Mouse (Mus musculus): Measurements from ENCODE around the gene Tymp. TPM values are rescaled to one million over a fixed set of nuclear protein-coding genes. Genes with fewer than 3 reads are reported as not detected.

Gene Tymp
- polyA plus RNA-seq, 1 experiment from 2014 or later: 1.5 TPM

DNA sequence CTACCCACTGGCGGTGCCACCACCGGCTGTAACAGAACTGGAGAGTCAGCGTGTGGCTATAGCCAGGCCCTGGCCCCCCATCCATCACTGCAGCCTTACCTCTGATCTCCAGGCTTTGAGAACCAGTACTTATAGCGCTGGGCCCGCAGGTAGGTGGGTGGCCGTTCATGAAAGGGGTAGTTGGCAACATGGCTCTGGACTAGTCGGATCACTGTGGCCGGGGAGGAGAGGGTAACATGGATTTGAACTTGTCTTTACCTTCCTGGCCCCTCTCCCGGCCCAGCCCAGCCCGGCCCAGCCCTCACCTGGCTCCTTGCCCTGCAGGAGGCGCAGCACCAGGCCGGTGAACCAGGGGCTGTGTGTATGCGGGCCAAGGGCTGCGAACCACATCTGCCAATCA is 24.8 kb downstream of the Tymp start:
- Histone ChIP-seq H3K4me3 (no peak overlapping the region), H3K9me3 (no peaks in the 10 kb centered on the region), H3K36me3 (peaks cover 37% of the 10 kb centered on the region), H3K27ac (no peak overlapping the region), H3K9ac (no peak overlapping the region), H3K4me1 (peaks cover 16% of the 10 kb centered on the region), H3K27me3 (no peaks in the 10 kb centered on the region), H3K4me2 (replicated peaks) (no peak overlapping the region)
- no peak for ATAC-seq (ENCODE audit: insufficient number of reproducible peaks, insufficient read depth, low FRiP score, low TSS enrichment)
- 95% methylated on average over 14 of the region's 14 CpGs for whole genome bisulfite sequencing

DNA sequence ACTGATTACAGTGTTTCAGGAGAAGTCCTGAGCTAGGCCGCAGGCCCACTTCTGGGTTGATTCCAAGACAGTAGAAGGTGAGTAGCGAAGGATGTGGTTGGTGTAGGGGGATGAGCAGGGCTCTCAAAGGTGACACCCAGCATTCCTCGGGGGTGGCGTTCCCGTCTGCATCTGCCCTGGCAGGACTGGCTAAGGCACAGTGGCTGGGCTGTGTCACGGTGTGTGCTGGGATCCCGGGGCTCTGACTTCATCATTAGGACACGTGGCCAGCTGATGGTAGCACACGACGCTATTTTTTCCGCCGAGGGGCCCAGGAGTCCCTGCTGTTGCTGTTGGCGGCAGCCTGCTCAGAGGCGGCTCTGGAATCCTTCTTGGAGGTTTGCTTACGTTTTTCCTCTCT is 25.5 kb downstream of the Tymp start:
- 90% methylated on average over 15 of the region's 15 CpGs for WGBS
- H3K27ac ChIP-seq: no peak overlapping the region
- no peaks in the 10 kb centered on the region for H3K9me3 ChIP-seq
- no peak for ATAC-seq (ENCODE audit: insufficient number of reproducible peaks, insufficient read depth, low FRiP score, low TSS enrichment)
- H3K36me3 ChIP-seq: peaks cover 37% of the 10 kb centered on the region
- no peaks in the 10 kb centered on the region for H3K27me3 ChIP-seq
- H3K4me1 ChIP-seq: peaks cover 14% of the 10 kb centered on the region
- no peak overlapping the region for H3K4me3 ChIP-seq
- H3K9ac ChIP-seq: no peak overlapping the region
- H3K4me2 ChIP-seq (replicated peaks): no peak overlapping the region

DNA sequence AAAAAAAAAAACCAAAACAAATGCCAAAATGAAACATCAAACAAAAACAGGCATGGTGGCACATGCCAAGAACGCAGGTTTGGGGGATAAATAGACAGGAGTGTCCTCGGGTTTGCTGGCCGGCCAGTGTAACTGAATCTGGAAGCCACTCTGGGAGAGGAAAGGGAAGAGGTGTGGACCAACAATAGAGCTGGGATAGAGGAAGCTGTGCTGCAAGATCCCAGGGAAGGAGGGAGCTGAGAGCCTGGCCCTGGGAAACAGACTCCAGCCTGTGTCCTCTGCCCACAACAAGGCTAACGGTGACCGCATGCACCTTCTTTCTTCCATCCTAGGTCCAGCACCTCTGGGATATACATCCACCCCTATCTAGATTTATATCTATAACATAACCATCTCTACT is 26.4 kb downstream of the Tymp start:
- H3K27ac ChIP-seq: no peak overlapping the region
- H3K27me3 ChIP-seq: no peaks in the 10 kb centered on the region
- no peak overlapping the region for H3K4me3 ChIP-seq
- no peak for ATAC-seq (ENCODE audit: insufficient number of reproducible peaks, insufficient read depth, low FRiP score, low TSS enrichment)
- no peak overlapping the region for H3K4me2 ChIP-seq (replicated peaks)
- H3K4me1 ChIP-seq: peaks cover 14% of the 10 kb centered on the region
- H3K36me3 ChIP-seq: peaks cover 37% of the 10 kb centered on the region
- H3K9ac ChIP-seq: no peak overlapping the region
- 79% methylated on average over 5 of the region's 5 CpGs for WGBS
- no peaks in the 10 kb centered on the region for H3K9me3 ChIP-seq

DNA sequence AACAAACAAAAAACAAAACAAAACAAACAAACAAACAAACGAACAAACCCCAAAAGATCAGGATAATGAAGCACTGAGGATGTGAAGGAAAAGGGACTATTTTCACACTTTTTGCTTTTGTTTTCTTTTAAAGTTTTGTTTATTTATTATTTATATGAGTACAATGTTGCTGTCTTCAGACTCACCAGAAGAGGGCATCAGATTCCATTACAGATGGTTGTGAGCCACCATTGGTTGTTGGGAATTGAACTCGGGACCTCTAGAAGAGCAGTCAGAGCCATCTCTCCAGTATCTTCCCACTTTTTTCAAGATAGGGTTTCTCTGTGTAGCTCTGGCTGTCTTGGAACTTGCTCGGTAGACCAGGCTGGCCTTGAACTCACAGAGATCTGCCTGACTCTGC is 33.5 kb downstream of the Tymp start:
- H3K4me2 ChIP-seq (replicated peaks): no peak overlapping the region
- no peaks in the 10 kb centered on the region for H3K36me3 ChIP-seq
- H3K9me3 ChIP-seq: no peaks in the 10 kb centered on the region
- no peak overlapping the region for H3K4me3 ChIP-seq
- no peak overlapping the region for H3K9ac ChIP-seq
- 87% methylated on average over 3 of the region's 3 CpGs for WGBS
- H3K4me1 ChIP-seq: no peaks in the 10 kb centered on the region
- H3K27ac ChIP-seq: no peak overlapping the region
- no peaks in the 10 kb centered on the region for H3K27me3 ChIP-seq
- ATAC-seq (ENCODE audit: insufficient number of reproducible peaks, insufficient read depth, low FRiP score, low TSS enrichment): no peak

DNA sequence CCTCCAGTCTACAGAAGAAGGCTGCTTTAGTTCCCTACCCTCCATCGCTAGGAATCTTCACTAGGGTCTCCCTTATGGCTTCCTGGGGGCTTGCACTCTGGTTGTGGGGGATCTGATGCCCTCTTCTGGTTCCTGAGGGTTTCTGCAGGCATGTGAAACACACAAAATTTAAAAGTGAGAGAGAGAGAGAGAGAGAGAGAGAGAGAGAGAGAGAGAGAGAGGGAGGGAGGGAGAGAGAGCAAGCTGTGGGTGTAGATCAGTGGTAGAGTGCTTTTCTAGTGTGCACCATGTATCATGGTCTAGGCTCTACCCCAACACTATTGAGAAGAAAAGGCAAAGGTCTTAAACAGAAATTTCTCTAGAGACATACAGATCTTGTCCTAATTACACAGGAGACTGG is 35.2 kb downstream of the Tymp start:
- H3K9me3 ChIP-seq: no peaks in the 10 kb centered on the region
- H3K27ac ChIP-seq: no peak overlapping the region
- no peaks in the 10 kb centered on the region for H3K36me3 ChIP-seq
- no peaks in the 10 kb centered on the region for H3K4me1 ChIP-seq
- no peak overlapping the region for H3K4me2 ChIP-seq (replicated peaks)
- no peaks in the 10 kb centered on the region for H3K27me3 ChIP-seq
- H3K9ac ChIP-seq: no peak overlapping the region
- no peak for ATAC-seq (ENCODE audit: insufficient number of reproducible peaks, insufficient read depth, low FRiP score, low TSS enrichment)
- H3K4me3 ChIP-seq: no peak overlapping the region
- 34% methylated on average over 1 of the region's 1 CpGs for WGBS

DNA sequence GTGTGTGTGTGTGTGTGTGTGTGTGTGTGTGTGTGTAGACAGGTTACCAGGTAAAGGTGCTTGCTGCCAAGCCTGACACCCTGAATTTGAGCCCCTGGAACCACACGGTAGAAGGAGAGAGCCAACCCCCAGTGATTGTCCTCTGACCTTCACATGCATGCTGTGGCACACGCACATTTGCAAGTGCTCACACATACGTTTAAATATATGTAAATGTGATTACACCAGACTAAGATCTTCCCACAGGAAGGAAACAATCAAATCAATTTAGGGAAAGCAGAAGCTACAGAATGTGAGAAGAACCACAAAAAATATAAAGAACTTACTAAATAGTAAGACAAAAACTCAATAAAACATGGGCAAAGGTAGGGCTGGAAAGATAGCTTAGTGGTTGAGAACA is 36.7 kb downstream of the Tymp start:
- no peak for ATAC-seq (ENCODE audit: insufficient number of reproducible peaks, insufficient read depth, low FRiP score, low TSS enrichment)
- no peak overlapping the region for H3K9ac ChIP-seq
- no peaks in the 10 kb centered on the region for H3K27me3 ChIP-seq
- no peaks in the 10 kb centered on the region for H3K4me1 ChIP-seq
- 74% methylated on average over 3 of the region's 3 CpGs for WGBS
- H3K9me3 ChIP-seq: no peaks in the 10 kb centered on the region
- no peak overlapping the region for H3K4me3 ChIP-seq
- H3K27ac ChIP-seq: no peak overlapping the region
- no peak overlapping the region for H3K4me2 ChIP-seq (replicated peaks)
- H3K36me3 ChIP-seq: no peaks in the 10 kb centered on the region

DNA sequence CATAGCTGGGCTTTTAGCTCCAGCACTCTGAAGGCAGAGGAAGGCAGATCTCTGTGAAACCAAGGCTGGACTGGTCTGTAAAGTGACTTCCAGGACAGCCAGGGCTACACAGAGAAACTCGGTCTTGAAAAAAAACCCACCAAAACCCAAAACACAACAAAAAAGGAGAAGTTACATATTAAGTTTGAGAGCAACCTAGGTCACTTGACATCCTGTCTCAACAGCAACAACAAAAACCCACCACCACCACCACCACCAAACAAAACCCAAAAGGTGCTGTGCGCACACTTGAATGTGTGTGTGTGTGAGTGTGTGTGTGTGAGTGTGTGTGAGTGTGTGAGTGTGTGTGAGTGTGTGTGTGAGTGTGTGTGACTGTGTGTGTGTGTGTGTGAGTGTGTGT is 37.1 kb downstream of the Tymp start:
- H3K27me3 ChIP-seq: no peaks in the 10 kb centered on the region
- H3K27ac ChIP-seq: no peak overlapping the region
- no peak for ATAC-seq (ENCODE audit: insufficient number of reproducible peaks, insufficient read depth, low FRiP score, low TSS enrichment)
- no peak overlapping the region for H3K4me3 ChIP-seq
- H3K4me1 ChIP-seq: no peaks in the 10 kb centered on the region
- no peaks in the 10 kb centered on the region for H3K9me3 ChIP-seq
- H3K36me3 ChIP-seq: no peaks in the 10 kb centered on the region
- no peak overlapping the region for H3K4me2 ChIP-seq (replicated peaks)
- no peak overlapping the region for H3K9ac ChIP-seq
- 88% methylated on average over 2 of the region's 2 CpGs for whole genome bisulfite sequencing

DNA sequence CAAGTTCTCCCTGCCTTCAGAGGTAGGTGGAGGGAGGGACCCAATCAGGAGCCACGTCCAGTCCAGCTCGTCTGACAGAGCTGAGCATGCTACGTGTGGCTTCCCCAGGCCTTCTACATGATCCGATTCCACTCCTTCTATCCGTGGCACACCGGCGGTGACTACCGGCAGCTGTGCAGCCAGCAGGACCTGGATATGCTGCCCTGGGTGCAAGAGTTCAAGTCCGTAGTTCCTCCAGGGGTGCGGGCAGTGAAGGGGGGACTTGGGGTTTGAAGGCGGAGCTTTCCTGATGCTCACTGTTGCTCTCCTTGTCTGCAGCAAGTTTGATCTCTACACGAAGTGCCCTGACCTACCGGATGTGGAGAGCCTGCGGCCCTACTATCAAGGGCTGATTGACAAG is 40.4 kb downstream of the Tymp start:
- no peak for ATAC-seq (ENCODE audit: insufficient number of reproducible peaks, insufficient read depth, low FRiP score, low TSS enrichment)
- H3K27me3 ChIP-seq: no peaks in the 10 kb centered on the region
- H3K4me1 ChIP-seq: no peaks in the 10 kb centered on the region
- H3K9me3 ChIP-seq: no peaks in the 10 kb centered on the region
- no peak overlapping the region for H3K9ac ChIP-seq
- H3K4me3 ChIP-seq: no peak overlapping the region
- H3K27ac ChIP-seq: no peak overlapping the region
- H3K4me2 ChIP-seq (replicated peaks): no peak overlapping the region
- H3K36me3 ChIP-seq: no peaks in the 10 kb centered on the region
- 85% methylated on average over 14 of the region's 14 CpGs for WGBS

DNA sequence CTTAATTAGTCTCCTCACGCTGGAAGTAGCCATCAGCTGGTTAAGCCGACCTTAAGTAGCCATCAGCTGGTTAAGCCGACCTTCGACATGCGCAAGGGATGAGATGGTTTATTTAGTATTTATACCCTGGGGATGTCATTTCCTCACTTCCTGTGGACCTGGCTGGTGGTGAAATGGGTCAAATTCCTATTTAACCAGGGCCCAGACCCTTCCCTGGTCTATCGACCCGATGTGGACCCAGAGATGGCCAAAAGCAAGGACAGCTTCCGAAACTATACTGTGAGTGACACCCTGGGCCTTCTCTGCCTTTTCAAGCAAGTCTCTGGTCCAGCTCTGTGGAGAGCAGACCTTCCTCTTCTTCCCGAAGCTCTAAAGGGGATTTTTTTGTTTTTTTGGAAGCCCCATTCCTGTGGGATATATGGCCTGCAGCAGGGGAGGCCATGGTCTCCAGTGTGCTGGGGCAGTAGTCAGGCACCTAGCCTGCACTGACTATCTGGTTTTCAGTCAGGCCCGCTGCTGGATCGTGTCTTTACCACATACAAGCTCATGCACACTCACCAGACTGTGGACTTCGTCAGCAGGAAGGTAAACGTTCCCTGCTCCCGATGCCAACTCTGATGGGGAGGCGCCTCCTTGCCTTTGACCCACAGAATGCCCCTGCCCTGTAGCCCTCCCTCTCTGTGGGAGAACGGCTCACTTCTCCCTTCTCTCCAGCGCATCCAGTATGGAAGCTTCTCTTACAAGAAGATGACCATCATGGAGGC is 41.9 kb downstream of the Tymp start:
- Histone ChIP-seq H3K27me3 (no peaks in the 10 kb centered on the region), H3K4me1 (no peaks in the 10 kb centered on the region), H3K4me3 (no peak overlapping the region), H3K9ac (no peak overlapping the region), H3K27ac (no peak overlapping the region), H3K36me3 (no peaks in the 10 kb centered on the region), H3K9me3 (no peaks in the 10 kb centered on the region), H3K4me2 (replicated peaks) (no peak overlapping the region)
- WGBS: 83% methylated on average over 17 of the region's 17 CpGs
- ATAC-seq (ENCODE audit: insufficient number of reproducible peaks, insufficient read depth, low FRiP score, low TSS enrichment): no peak

DNA sequence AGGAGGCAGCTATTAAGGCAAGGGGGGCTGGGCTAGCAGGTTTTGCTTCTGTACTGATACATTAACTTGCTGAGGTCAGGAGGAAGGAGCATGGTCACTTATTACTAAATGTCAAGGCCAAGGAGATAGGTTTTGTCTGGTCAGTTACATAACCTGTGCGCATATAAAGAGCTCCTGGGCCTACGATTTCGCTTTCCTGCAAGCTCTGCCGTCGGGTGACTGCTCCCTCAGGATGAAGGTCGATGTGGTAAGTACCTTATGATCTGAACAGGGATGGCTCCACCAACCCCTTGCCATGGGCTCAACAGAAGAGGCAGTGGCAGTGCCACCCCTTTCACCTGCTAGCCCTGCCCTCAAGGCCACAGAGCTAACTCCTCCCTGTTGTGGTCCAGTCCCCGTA is 42.6 kb downstream of the Tymp start, which contains the start of gene Miox:
Miox (plus strand) TSS at position 128 of the 400 bp plus-strand sequence.
- H3K4me3 ChIP-seq: no peak within 1 kb of the TSS
- WGBS: 84% methylated on average over 7 of the region's 7 CpGs
- no peak for ATAC-seq (ENCODE audit: insufficient number of reproducible peaks, insufficient read depth, low FRiP score, low TSS enrichment)
- no peak within 1 kb of the TSS for H3K4me2 ChIP-seq (replicated peaks)
- H3K9ac ChIP-seq: no peak within 1 kb of the TSS
- H3K4me1 ChIP-seq: no peaks in the 10 kb centered on the region
- no peaks in the 10 kb centered on the region for H3K9me3 ChIP-seq
- no peaks in the 10 kb centered on the region for H3K36me3 ChIP-seq
- H3K27ac ChIP-seq: no peak within 1 kb of the TSS
- no peaks in the 10 kb centered on the region for H3K27me3 ChIP-seq

DNA sequence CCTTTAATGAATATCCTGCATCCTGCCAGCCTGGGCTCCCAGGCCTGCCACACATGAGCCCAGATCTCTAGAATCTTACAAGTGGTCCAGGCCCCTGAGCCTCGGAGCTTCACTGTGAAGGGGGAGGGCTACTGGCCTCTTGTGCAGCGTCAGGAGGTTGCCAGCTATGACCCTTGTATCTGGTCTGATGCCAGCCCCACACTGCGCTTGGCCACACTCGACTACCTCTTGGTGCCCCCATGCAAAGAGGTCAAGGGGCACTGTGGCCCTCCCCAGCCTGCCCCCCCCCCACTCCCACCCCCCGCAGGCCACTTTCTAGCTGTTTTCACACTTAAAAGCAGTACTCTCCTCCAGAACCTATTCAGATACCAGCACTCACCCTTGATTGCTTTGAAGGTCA is 50.4 kb downstream of the Tymp start:
- H3K9ac ChIP-seq: no peak overlapping the region
- no peak for ATAC-seq (ENCODE audit: insufficient number of reproducible peaks, insufficient read depth, low FRiP score, low TSS enrichment)
- H3K4me1 ChIP-seq: peaks cover 8% of the 10 kb centered on the region; the same call in 1 of the 2 replicates
- H3K4me2 ChIP-seq (replicated peaks): no peak overlapping the region
- no peaks in the 10 kb centered on the region for H3K9me3 ChIP-seq
- no peaks in the 10 kb centered on the region for H3K36me3 ChIP-seq
- H3K4me3 ChIP-seq: no peak overlapping the region
- 67% methylated on average over 5 of the region's 5 CpGs for WGBS
- H3K27ac ChIP-seq: no peak overlapping the region
- H3K27me3 ChIP-seq: peaks cover 12% of the 10 kb centered on the region

DNA sequence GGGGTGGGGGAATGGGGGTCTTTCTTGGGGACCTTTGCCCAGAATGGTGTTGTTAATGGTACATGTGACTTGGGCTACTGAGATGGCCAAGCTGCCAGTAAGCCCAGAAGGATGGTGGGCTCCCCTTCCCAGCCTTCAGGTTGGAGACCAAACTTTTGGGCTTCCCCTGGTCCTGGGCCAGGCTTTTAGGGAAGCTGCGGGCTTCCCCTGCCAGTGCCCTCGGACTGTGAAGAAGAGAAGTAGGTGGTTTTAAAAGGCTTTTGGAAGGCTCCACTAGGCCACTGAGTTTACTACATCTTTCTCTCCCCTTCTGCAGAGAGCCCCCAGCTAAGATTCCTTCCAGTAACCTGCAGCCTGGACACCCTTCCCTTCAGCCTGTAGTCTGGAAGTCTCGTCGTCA is 53.2 kb downstream of the Tymp start:
- 86% methylated on average over 4 of the region's 4 CpGs for WGBS
- Histone ChIP-seq H3K27ac (no peak overlapping the region), H3K9me3 (no peaks in the 10 kb centered on the region), H3K36me3 (no peaks in the 10 kb centered on the region), H3K9ac (no peak overlapping the region), H3K4me2 (replicated peaks) (no peak overlapping the region), H3K4me3 (no peak overlapping the region), H3K4me1 (peaks cover 8% of the 10 kb centered on the region; the same call in 1 of the 2 replicates), H3K27me3 (peaks cover 12% of the 10 kb centered on the region)
- no peak for ATAC-seq (ENCODE audit: insufficient number of reproducible peaks, insufficient read depth, low FRiP score, low TSS enrichment)
